Mouse (Mus musculus) intestine, postnatal 0 days (tissue): ENCODE data around the gene Fbrs. TPM values are rescaled to one million over a fixed set of nuclear protein-coding genes. Genes with fewer than 3 reads are reported as not detected.
A peak's percentile ranks its signal among the peaks of the same experiment; 100 is the strongest.

Experiments used
- ATAC-seq: fragments of 200-750 bp; cut with Nextera tagmentation; 2 replicates; pipeline ENCODE4 v1.8.0; 2017; ENCODE audit warnings: mild to moderate bottlenecking, moderate TSS enrichment, moderate library complexity
- H3K27ac ChIP-seq: fragments of 300-500 bp; sonication (generic); 2 replicates; pipeline ENCODE4 v1.5.1; 2014; ENCODE audit warnings: mild to moderate bottlenecking, low read depth, low read length, moderate library complexity
- H3K27me3 ChIP-seq: fragments of 300-500 bp; sonication (generic); replicated peaks from 2 replicates; pipeline ENCODE4 v1.6.1; 2014; ENCODE audit warnings: low read length, mixed read lengths; ENCODE audit not compliant: control insufficient read depth, insufficient read depth
- H3K36me3 ChIP-seq: fragments of 300-500 bp; sonication (generic); 2 replicates; pipeline ENCODE4 v1.6.1; 2014; ENCODE audit warnings: mild to moderate bottlenecking, moderate library complexity; ENCODE audit not compliant: control insufficient read depth, insufficient read depth
- H3K4me1 ChIP-seq: fragments of 300-500 bp; sonication (generic); replicated peaks from 2 replicates; pipeline ENCODE4 v1.6.1; 2014; ENCODE audit warnings: antibody characterized with exemption, low read length, mixed read lengths; ENCODE audit not compliant: control insufficient read depth, insufficient read depth
- H3K4me2 ChIP-seq: fragments of 300-500 bp; sonication (generic); replicated peaks from 2 replicates; pipeline ENCODE4 v1.6.1; 2014; ENCODE audit warnings: low read depth, mild to moderate bottlenecking, moderate library complexity
- H3K4me3 ChIP-seq: fragments of 300-500 bp; sonication (generic); 2 replicates; pipeline ENCODE4 v1.5.1; 2014; ENCODE audit warnings: low read depth, low read length
- H3K9ac ChIP-seq: fragments of 300-500 bp; sonication (generic); 2 replicates; pipeline ENCODE4 v1.6.1; 2014; ENCODE audit warnings: mild to moderate bottlenecking, low read depth, low read length
- H3K9me3 ChIP-seq: fragments of 300-500 bp; sonication (generic); 2 replicates; pipeline ENCODE4 v1.6.1; 2016; ENCODE audit warnings: mixed run types; ENCODE audit not compliant: control insufficient read depth
- CTCF ChIP-seq: sonication (generic); IDR thresholded peaks from 2 replicates; pipeline ENCODE4 v1.5.1; 2016; ENCODE audit warnings: low read depth, mild to moderate bottlenecking, control low read depth, antibody characterized with exemption, moderate library complexity
- WGBS: fragments of 180-500 bp; shearing (Covaris S2); extraction: QIAGEN DNeasy Blood & Tissue Kit; methylation state at CpG from one replicate; pipeline ENCODE4 v1.1.7; 2014; 5-methylcytosine and 5-hydroxymethylcytosine counted together
- polyA plus RNA-seq: library from polyadenylated mRNA; unstranded; fragments of >200 nt; fragmentation: Nextera tagmentation; extraction: Ambion mirVana; gene quantifications from 2 replicates; pipeline ENCODE4 v1.2.1, GENCODE M21; 2015

Fbrs gene
- polyA plus RNA-seq, 1 experiment from 2014 or later = 8.1 TPM

GRCm38 (mm10) chr7:127474378-127475070 lies 4.5 kb upstream of the Fbrs start:
- ATAC-seq = no peak
- WGBS = 77% methylated on average over 6 of the region's 6 CpGs
- Histone ChIP-seq H3K9me3 (no peaks in the 10 kb centered on the region), H3K27ac (no peak overlapping the region), H3K4me3 (no peak overlapping the region), H3K27me3 (no peaks in the 10 kb centered on the region), H3K4me2 (no peak overlapping the region), H3K4me1 (no peaks in the 10 kb centered on the region; the same call in 1 of the 2 replicates), H3K9ac (no peak overlapping the region), H3K36me3 (peaks cover 28% of the 10 kb centered on the region)
- no peak for TF ChIP-seq CTCF

DNA sequence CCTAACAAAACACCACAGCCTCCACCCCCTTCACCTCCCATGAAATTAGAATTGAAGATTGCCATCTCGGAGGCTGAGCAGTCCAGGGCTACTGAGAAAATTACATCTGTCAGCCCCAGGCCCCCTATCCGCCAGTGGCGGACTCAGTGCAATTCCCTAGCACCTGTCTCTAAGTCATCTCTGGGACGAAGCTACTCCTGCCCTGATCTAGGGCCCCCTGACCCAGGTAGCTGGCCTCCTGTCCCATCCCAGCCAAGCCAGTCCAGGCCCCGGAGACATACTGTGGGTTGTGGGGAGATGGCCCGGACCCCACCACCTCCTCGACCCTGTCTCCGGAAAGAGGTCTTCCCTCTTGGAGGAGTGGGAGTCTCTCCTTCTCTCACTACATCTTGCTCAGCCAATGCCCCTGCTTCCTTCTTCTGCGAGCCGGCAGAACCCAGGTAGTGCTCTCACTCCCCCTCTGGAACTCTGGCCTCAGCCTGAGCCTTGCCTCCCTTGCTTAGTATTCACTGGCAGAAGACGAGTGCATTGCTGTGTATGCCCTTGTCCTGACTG lies 3.7 kb upstream of the Fbrs start:
- Histone ChIP-seq H3K27me3 (no peaks in the 10 kb centered on the region), H3K36me3 (peaks cover 28% of the 10 kb centered on the region), H3K27ac (peak overlapping the region; percentile 41; the same call in 1 of the 2 replicates), H3K9me3 (no peaks in the 10 kb centered on the region), H3K4me1 (no peaks in the 10 kb centered on the region; the same call in 1 of the 2 replicates), H3K4me2 (no peak overlapping the region), H3K9ac (no peak overlapping the region), H3K4me3 (no peak overlapping the region)
- TF ChIP-seq CTCF = no peak
- ATAC-seq = no peak
- 94% methylated on average over 11 of the region's 11 CpGs for WGBS

GRCm38 (mm10) chr7:127476336-127476735 lies 2.7 kb upstream of the Fbrs start:
- no peak overlapping the region for H3K4me2 ChIP-seq
- no peak overlapping the region for H3K9ac ChIP-seq
- no peaks in the 10 kb centered on the region; the same call in 1 of the 2 replicates for H3K4me1 ChIP-seq
- no peak for ATAC-seq
- H3K27ac ChIP-seq = peak overlapping the region; percentile 28; the same call in 1 of the 2 replicates
- H3K27me3 ChIP-seq = no peaks in the 10 kb centered on the region
- peaks cover 28% of the 10 kb centered on the region for H3K36me3 ChIP-seq
- WGBS = 96% methylated on average over 11 of the region's 11 CpGs
- TF ChIP-seq CTCF = no peak
- no peaks in the 10 kb centered on the region for H3K9me3 ChIP-seq
- H3K4me3 ChIP-seq = no peak overlapping the region

- no peak for TF ChIP-seq CTCF
- ATAC-seq = no peak
- H3K4me1 ChIP-seq = no peaks in the 10 kb centered on the region; the same call in 1 of the 2 replicates
- H3K9me3 ChIP-seq = no peaks in the 10 kb centered on the region
- WGBS = 59% methylated on average over 4 of the region's 4 CpGs
- peak overlapping the region; percentile 71 for H3K4me2 ChIP-seq
- H3K36me3 ChIP-seq = peaks cover 28% of the 10 kb centered on the region
- H3K27ac ChIP-seq = peak overlapping the region; percentile 98; the same call in 1 of the 2 replicates
- H3K4me3 ChIP-seq = peak overlapping the region; percentile 93
- peak overlapping the region; percentile 62; the same call in 1 of the 2 replicates for H3K9ac ChIP-seq
- no peaks in the 10 kb centered on the region for H3K27me3 ChIP-seq
These were observed 2.1 kb upstream of the Fbrs start for GRCm38 (mm10) chr7:127476855-127477254.

GRCm38 (mm10) chr7:127477687-127478634 lies 1.0 kb upstream of the Fbrs start:
- H3K27ac ChIP-seq = peak overlapping the region; percentile 98
- under 1% methylated on average over 50 of the region's 50 CpGs for WGBS
- H3K4me3 ChIP-seq = peak overlapping the region; percentile 93
- H3K9ac ChIP-seq = peak overlapping the region; percentile 98
- peaks cover 36% of the 10 kb centered on the region for H3K36me3 ChIP-seq
- TF ChIP-seq CTCF = peak; percentile 51
- no peaks in the 10 kb centered on the region for H3K9me3 ChIP-seq
- H3K4me1 ChIP-seq = no peaks in the 10 kb centered on the region
- H3K27me3 ChIP-seq = no peaks in the 10 kb centered on the region
- H3K4me2 ChIP-seq = peak overlapping the region; percentile 91
- ATAC-seq = peak; percentile 94
